Mouse (Mus musculus) midbrain, embryonic 12.5 days (tissue): ENCODE data around the gene Hdac4. TPM values are rescaled to one million over a fixed set of nuclear protein-coding genes. Genes with fewer than 3 reads are reported as not detected.
A peak's percentile ranks its signal among the peaks of the same experiment; 100 is the strongest.

ENCODE experiments used
- ATAC-seq: fragments of 200-750 bp; cut with Nextera tagmentation; 2 replicates; pipeline ENCODE4 v1.8.0; 2017; ENCODE audit warnings: low read depth, moderate TSS enrichment, moderate library complexity; ENCODE audit not compliant: low FRiP score
- H3K27ac ChIP-seq: fragments of 300-500 bp; sonication (generic); replicated peaks from 2 replicates; pipeline ENCODE4 v1.5.1; 2016; ENCODE audit warnings: mild to moderate bottlenecking
- H3K27me3 ChIP-seq: fragments of 300-500 bp; sonication (generic); 2 replicates; pipeline ENCODE4 v1.6.1; 2016; ENCODE audit warnings: mild to moderate bottlenecking
- H3K36me3 ChIP-seq: fragments of 300-500 bp; sonication (generic); 2 replicates; pipeline ENCODE4 v1.6.1; 2016
- H3K4me1 ChIP-seq: fragments of 300-500 bp; sonication (generic); 2 replicates; pipeline ENCODE4 v1.6.1; 2016
- H3K4me2 ChIP-seq: fragments of 300-500 bp; sonication (generic); replicated peaks from 2 replicates; pipeline ENCODE4 v1.6.1; 2016; ENCODE audit warnings: mild to moderate bottlenecking, moderate library complexity
- H3K4me3 ChIP-seq: fragments of 300-500 bp; sonication (generic); 2 replicates; pipeline ENCODE4 v1.5.1; 2016; ENCODE audit warnings: mild to moderate bottlenecking
- H3K9ac ChIP-seq: fragments of 300-500 bp; sonication (generic); replicated peaks from 2 replicates; pipeline ENCODE4 v1.6.1; 2016; ENCODE audit warnings: mild to moderate bottlenecking, moderate library complexity
- H3K9me3 ChIP-seq: fragments of 300-500 bp; sonication (generic); 2 replicates; pipeline ENCODE4 v1.6.1; 2016; ENCODE audit warnings: mild to moderate bottlenecking
- WGBS: fragments of 180-500 bp; shearing (Covaris S2); methylation state at CpG from one replicate; pipeline ENCODE4 v1.1.7; 2016; 5-methylcytosine and 5-hydroxymethylcytosine counted together
- polyA plus RNA-seq: library from polyadenylated mRNA; unstranded; fragments of >200 nt; fragmentation: Nextera tagmentation; extraction: Ambion mirVana; gene quantifications from 2 replicates; pipeline ENCODE4 v1.2.1, GENCODE M21; 2016

Gene Hdac4
- polyA plus RNA-seq, 1 experiment from 2014 or later, result 25.2 TPM

DNA sequence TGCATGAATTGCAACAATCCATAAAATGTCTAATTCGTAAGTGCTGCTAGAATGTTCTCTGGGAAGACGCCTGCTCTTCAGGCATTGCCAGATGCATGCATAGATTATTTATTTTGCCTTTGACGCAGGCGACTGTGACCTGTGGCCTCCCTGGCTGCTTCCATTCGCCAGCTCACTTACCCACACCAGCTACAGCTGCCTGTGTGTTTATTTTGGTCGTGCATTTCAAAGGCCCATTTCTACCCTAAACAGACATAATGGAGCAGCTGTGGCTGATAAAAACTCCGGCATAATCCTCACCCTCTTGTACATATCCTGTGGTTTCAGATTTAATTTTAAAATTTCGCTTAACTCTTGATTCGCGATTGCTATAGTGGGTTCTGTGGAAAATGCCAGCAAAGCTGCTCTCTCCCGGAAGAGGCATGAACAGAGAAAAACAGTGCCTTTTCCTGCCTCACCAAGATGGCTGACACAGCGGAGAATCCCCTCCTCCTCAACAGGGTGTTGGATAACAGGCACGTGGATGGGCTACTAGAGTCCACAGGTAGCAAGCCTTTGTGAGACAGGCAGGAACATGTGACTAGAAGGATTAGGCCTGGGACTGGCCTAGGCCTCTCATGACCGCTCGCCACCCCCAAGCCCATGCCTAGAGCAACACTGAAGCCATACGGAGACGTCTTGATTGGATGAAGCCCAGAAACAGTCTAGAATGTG is 7.3 kb upstream of the Hdac4 start:
- H3K9ac ChIP-seq, result no peak overlapping the region
- H3K27ac ChIP-seq, result no peak overlapping the region
- H3K27me3 ChIP-seq, result peaks cover 10% of the 10 kb centered on the region; the same call in 1 of the 2 replicates
- ATAC-seq, result no peak
- 75% methylated on average over 17 of the region's 17 CpGs for WGBS
- H3K4me2 ChIP-seq, result no peak overlapping the region
- H3K4me3 ChIP-seq, result no peak overlapping the region
- no peaks in the 10 kb centered on the region for H3K36me3 ChIP-seq
- no peaks in the 10 kb centered on the region for H3K9me3 ChIP-seq
- no peaks in the 10 kb centered on the region for H3K4me1 ChIP-seq

DNA sequence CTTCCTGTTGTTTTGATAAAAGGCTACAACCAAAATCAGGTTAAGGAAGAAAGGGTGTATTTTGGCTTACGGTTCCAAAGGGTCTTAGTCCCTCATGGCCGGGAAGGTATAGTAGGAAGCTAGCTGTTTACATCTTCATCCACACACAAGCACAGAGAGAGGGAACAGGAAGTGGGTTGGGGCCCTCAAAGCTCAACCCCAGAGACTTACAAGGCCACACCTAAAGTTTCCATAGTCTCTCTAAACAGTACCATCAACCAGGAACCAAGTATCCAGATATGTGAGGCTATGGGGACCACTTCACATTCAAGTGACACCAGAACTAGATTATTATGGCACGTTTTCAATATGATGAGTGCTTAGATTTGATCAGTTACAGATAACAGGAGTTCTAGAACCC is 5.0 kb downstream of the Hdac4 start:
- no peak overlapping the region for H3K27ac ChIP-seq
- WGBS, result 93% methylated on average over 3 of the region's 3 CpGs
- no peaks in the 10 kb centered on the region for H3K36me3 ChIP-seq
- H3K9ac ChIP-seq, result no peak overlapping the region
- ATAC-seq, result no peak
- peaks cover 4% of the 10 kb centered on the region; the same call in 1 of the 2 replicates for H3K27me3 ChIP-seq
- no peaks in the 10 kb centered on the region for H3K9me3 ChIP-seq
- no peaks in the 10 kb centered on the region for H3K4me1 ChIP-seq
- H3K4me2 ChIP-seq, result no peak overlapping the region
- H3K4me3 ChIP-seq, result no peak overlapping the region

- no peak overlapping the region for H3K27ac ChIP-seq
- no peaks in the 10 kb centered on the region for H3K4me1 ChIP-seq
- WGBS, result 90% methylated on average over 3 of the region's 3 CpGs
- no peaks in the 10 kb centered on the region for H3K36me3 ChIP-seq
- no peak overlapping the region for H3K4me3 ChIP-seq
- H3K9me3 ChIP-seq, result no peaks in the 10 kb centered on the region
- no peak overlapping the region for H3K4me2 ChIP-seq
- peaks cover 4% of the 10 kb centered on the region; the same call in 1 of the 2 replicates for H3K27me3 ChIP-seq
- H3K9ac ChIP-seq, result no peak overlapping the region
- ATAC-seq, result no peak
Measured at GRCm38 (mm10) chr1:92187137-92187536, 8.4 kb downstream of the Hdac4 start.

DNA sequence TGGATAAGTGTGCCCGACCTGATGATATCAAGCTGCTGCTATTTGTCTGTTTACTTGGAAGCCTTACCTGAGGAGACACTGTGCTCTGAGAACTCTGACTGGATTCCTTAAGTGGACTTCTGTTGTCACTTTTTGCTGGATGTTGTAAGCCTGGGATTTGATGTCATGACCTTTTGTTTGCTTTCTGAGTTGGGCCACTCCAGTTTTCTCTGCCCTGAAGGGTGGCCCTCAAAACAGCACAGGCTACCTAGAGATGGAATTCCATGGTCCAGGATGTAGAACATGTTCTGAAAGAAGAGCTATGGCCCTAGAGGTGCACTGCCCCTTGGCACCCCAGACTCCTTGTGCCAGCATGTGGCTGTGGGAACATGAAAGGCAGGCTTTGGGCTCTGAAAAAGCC is 10.9 kb downstream of the Hdac4 start:
- Histone ChIP-seq H3K9ac (no peak overlapping the region), H3K4me1 (peaks cover 6% of the 10 kb centered on the region; the same call in 1 of the 2 replicates), H3K9me3 (no peaks in the 10 kb centered on the region), H3K27ac (no peak overlapping the region), H3K27me3 (peaks cover 4% of the 10 kb centered on the region; the same call in 1 of the 2 replicates), H3K36me3 (no peaks in the 10 kb centered on the region), H3K4me3 (no peak overlapping the region), H3K4me2 (no peak overlapping the region)
- ATAC-seq, result no peak
- 85% methylated on average over 1 of the region's 1 CpGs for WGBS

- Histone ChIP-seq H3K27ac (no peak overlapping the region), H3K4me3 (no peak overlapping the region), H3K9ac (no peak overlapping the region), H3K4me2 (no peak overlapping the region), H3K9me3 (no peaks in the 10 kb centered on the region), H3K27me3 (peaks cover 4% of the 10 kb centered on the region; the same call in 1 of the 2 replicates), H3K4me1 (peaks cover 15% of the 10 kb centered on the region), H3K36me3 (no peaks in the 10 kb centered on the region)
- no peak for ATAC-seq
- 84% methylated on average over 5 of the region's 5 CpGs for WGBS
Measured at GRCm38 (mm10) chr1:92183101-92183790, 12.3 kb downstream of the Hdac4 start.

DNA sequence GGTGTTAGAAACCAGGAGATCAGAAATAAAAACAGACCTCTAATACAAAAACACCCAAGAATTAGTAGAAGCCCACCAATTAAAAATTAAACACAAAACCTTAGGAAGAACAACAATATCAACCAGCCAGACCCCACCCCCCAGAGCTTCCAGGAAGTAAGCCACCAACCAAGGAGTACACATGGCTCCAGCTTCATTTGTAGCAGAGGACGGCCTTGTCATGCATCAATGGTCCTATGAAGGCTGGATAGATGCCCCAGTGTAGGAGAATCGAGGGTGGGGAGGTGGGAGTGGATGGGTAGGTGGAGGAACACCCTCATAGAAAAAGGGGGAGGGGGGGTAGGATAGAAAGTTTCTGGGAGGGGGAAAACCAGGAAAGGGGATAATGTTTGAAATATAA is 13.5 kb downstream of the Hdac4 start:
- Histone ChIP-seq H3K4me3 (no peak overlapping the region), H3K9ac (no peak overlapping the region), H3K9me3 (no peaks in the 10 kb centered on the region), H3K27ac (no peak overlapping the region), H3K4me2 (no peak overlapping the region), H3K4me1 (peaks cover 28% of the 10 kb centered on the region), H3K27me3 (0 out of 2 replicates have a peak, but pooled peaks cover 4% of the 10 kb centered on the region), H3K36me3 (no peaks in the 10 kb centered on the region)
- no peak for ATAC-seq
- WGBS, result 54% methylated on average over 2 of the region's 2 CpGs

- Histone ChIP-seq H3K4me2 (peak overlapping the region; percentile 75), H3K36me3 (no peaks in the 10 kb centered on the region), H3K9me3 (no peaks in the 10 kb centered on the region), H3K4me3 (peak overlapping the region; percentile 87), H3K27ac (peak overlapping the region; percentile 97), H3K4me1 (peaks cover 31% of the 10 kb centered on the region), H3K9ac (peak overlapping the region; percentile 96), H3K27me3 (no peaks in the 10 kb centered on the region)
- ATAC-seq, result peak; percentile 97
- under 1% methylated on average over 97 of the region's 97 CpGs for WGBS
Measured at GRCm38 (mm10) chr1:92180141-92181137, 15.1 kb downstream of the Hdac4 start.

DNA sequence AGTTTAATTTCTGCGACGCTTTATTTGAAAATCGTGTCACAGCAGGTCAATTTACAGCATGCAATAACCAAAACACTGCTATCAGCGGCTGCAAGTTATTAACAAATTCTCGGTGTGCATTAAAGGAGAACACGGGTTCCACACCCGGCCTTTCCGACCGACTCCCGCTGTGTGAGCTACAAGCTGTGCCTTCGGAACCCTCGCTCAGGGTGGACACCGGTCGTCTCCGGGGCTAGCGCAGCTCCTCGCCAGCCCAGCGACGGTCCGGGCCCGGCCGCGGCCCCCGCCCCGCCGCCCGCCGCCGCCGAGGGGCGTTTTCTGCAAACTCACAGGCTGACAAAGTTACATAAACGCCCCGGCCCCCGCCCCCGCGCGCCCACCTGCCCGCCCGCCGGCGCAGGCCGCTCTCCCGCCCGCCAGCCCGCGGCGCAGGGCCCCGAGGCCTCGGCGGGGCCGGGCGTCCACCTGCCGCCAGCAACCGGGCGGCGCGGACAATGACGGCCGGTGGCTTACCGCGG is 16.0 kb downstream of the Hdac4 start:
- Histone ChIP-seq H3K4me3 (peak overlapping the region; percentile 87), H3K27ac (peak overlapping the region; percentile 93), H3K9ac (peak overlapping the region; percentile 96), H3K9me3 (no peaks in the 10 kb centered on the region), H3K27me3 (no peaks in the 10 kb centered on the region), H3K4me1 (peaks cover 38% of the 10 kb centered on the region), H3K4me2 (peak overlapping the region; percentile 75), H3K36me3 (no peaks in the 10 kb centered on the region)
- ATAC-seq, result no peak
- WGBS, result under 1% methylated on average over 58 of the region's 61 CpGs

DNA sequence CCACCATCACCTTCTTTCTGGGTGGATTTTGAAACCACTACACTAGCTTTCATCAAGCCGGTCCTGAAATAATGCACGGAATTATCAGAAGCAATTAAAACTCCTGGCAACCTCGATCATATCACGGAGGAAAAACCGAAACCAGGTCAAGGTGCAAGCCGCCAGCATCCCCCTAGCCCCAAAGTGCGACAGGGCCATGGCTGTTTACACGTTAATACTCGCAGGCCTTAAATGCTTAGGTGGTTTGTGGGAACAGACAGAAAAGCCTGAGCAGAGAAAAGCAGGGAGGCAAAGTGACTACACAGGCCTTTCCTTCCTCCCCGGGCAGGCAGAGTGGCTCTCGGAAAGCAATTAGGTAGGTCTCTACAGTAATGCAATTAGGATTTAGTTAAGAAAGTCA is 16.4 kb downstream of the Hdac4 start:
- Histone ChIP-seq H3K36me3 (no peaks in the 10 kb centered on the region), H3K4me3 (peak overlapping the region; percentile 87), H3K9me3 (no peaks in the 10 kb centered on the region), H3K4me2 (peak overlapping the region; percentile 75), H3K9ac (peak overlapping the region; percentile 96), H3K27me3 (no peaks in the 10 kb centered on the region), H3K4me1 (peaks cover 42% of the 10 kb centered on the region), H3K27ac (peak overlapping the region; percentile 93)
- 8% methylated on average over 11 of the region's 11 CpGs for WGBS
- ATAC-seq, result no peak

DNA sequence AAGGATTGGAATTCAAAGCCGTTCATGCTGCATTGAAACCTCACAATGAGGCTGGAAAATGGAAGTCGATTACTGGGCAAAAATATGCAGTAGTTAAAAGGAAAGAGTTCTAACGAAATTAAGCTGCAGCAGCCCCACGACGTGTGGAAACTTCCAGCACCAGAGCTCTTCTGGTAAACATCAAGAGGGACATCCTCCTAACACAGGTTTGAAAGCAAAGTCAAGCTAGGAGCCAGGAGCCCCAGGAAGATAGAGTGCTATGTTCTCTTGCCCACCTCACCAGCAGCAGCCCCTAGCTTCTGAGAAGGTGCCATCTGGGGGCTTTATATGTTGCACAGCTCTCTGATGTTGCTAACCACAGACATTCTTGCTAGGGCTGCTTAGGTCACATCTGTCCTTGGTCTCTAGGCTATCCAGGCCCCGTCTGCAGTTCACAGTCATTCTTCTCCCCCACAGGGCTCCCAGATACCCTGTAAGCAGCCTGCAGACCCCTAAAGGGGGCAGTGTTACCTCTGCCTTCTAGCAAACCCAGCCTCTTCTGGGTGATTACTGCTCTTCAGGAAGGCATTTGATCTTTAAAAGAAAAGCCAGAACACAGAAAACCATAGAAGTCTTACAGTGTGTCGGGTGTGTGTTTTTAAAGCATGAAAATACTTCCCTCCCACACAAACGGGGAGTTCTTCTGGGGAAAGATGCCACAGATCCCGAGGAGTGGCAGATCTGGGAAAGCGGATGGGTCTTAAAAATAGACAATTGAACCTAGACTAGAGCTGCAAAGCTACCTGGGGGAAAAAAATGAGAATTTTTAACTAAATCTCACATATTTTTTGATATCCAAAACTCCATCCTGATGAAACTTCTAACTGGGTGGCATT is 17.2 kb downstream of the Hdac4 start:
- 12% methylated on average over 10 of the region's 10 CpGs for WGBS
- Histone ChIP-seq H3K27ac (peak overlapping the region; percentile 56), H3K9ac (peak overlapping the region; percentile 96), H3K4me2 (peak overlapping the region; percentile 75), H3K9me3 (no peaks in the 10 kb centered on the region), H3K4me1 (peaks cover 49% of the 10 kb centered on the region), H3K36me3 (no peaks in the 10 kb centered on the region), H3K27me3 (no peaks in the 10 kb centered on the region), H3K4me3 (peak overlapping the region; percentile 87)
- ATAC-seq, result no peak

GRCm38 (mm10) chr1:92177599-92177998 is 17.9 kb downstream of the Hdac4 start:
- Histone ChIP-seq H3K9ac (peak overlapping the region; percentile 96; the same call in 1 of the 2 replicates), H3K4me1 (peaks cover 49% of the 10 kb centered on the region), H3K4me3 (peak overlapping the region; percentile 87; the same call in 1 of the 2 replicates), H3K27me3 (no peaks in the 10 kb centered on the region), H3K27ac (peak overlapping the region; percentile 56), H3K36me3 (no peaks in the 10 kb centered on the region), H3K4me2 (peak overlapping the region; percentile 75), H3K9me3 (no peaks in the 10 kb centered on the region)
- ATAC-seq, result no peak
- WGBS, result 27% methylated on average over 5 of the region's 5 CpGs
